Mouse (Mus musculus) limb, embryonic 12.5 days (tissue): ENCODE results near the gene Ttll5. TPM values are rescaled to one million over a fixed set of nuclear protein-coding genes. Genes with fewer than 3 reads are reported as not detected.

Experiments
- polyA plus RNA-seq: library from polyadenylated mRNA; unstranded; fragments of >200 nt; fragmentation: Nextera tagmentation; extraction: Ambion mirVana; gene quantifications from 2 replicates; pipeline ENCODE4 v1.2.1, GENCODE M21; 2016

Gene Ttll5
- polyA plus RNA-seq, 1 experiment from 2014 or later: 14.7 TPM

Other genes starting within 250 kb of the Ttll5 start
- gene Jdp2, start 225.6 kb upstream of the Ttll5 start, polyA plus RNA-seq: 0.87 and 1.1 TPM in 2 replicates
- gene Batf, start 138.0 kb upstream of the Ttll5 start, polyA plus RNA-seq: 1.8 and 2.2 TPM in 2 replicates
- 1.8 and 2.1 TPM in 2 replicates for gene Flvcr2, start 78.1 kb upstream of the Ttll5 start, polyA plus RNA-seq
- gene Erg28, start 109 bp upstream of the Ttll5 start, polyA plus RNA-seq: 96.8 and 101 TPM in 2 replicates